Mouse (Mus musculus): ENCODE data around the gene Rad51.

Gene Rad51

DNA sequence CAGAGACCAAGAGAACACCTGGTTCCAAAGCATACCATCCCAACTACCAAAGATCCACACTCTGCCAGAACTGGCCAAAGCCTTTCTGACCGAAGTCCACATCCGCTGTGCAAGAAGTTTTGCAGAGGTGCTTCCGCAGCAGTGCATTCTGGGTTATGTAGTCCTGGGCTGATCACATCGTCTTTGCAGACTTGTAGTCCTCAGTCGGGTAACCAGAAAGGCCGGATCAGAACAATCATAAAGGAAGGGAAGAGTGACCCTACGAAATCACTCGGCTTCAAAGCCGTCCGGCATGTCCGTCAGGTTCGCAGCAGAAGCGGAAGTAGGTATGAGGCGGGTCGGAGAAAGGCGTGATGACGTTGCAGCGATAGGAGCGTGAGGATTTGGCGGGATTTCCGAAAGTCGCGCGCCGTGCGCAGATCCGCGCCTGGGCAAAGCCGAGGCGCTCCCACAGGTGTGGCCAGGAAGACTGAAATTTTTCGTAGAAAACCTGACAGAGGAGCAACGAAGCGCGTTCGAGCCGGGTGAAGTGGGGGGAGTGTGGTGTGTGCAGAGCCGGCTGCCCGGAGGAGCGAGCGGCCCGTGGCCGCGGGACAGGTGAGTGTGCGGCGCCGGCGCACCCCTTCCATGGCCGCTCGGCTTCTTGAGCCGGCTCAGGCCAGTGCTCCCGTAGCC lies at the start of gene Rad51:
Gene Rad51 (plus strand): TSS at position 356 of the 675 bp plus-strand sequence.
- peak; percentile 90 to 92 for DNase-seq (ENCODE audit: low spot score in 2 of 2)

DNA sequence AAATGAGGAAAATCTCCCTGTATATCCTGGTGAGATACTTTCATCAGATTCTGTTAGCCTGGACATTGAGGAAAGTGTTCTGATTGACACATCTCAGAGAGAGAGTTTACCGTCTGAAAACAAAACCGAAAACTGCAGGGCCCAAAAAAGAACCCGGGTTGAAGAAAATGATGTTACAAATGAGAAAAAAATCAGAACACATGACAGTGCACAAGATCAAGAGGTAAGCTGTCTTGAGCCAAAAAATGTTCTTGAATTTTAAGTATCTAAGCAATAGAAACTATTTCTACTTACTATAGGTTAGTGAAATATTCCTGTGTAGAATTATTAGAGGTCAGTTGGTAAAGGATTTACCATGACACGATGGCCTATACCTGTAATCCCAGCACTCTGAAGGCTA lies 40.2 kb upstream of the Rad51 start:
- DNase-seq (ENCODE audit: low spot score in 2 of 2): no peak

DNA sequence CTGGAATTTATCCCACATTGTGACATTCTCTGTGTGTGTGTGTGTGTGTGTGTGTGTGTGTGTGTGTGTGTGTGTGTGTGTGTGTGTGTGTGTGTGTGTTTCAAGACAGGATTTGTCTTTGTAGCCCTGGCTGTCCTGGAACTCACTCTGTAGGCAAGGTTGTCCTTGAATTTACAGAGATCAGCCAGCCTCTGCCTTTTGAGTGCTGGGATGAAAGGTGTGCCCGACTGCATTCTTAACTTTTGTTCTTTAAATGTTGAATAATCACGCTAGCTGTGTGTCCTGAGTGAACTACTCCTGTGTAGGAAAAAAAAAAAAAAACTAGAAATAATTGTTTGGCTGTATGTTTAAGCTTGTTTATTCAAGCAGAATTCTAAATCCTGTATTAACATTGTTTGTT lies 26.4 kb upstream of the Rad51 start:
- DNase-seq (ENCODE audit: low spot score in 2 of 2): no peak

DNA sequence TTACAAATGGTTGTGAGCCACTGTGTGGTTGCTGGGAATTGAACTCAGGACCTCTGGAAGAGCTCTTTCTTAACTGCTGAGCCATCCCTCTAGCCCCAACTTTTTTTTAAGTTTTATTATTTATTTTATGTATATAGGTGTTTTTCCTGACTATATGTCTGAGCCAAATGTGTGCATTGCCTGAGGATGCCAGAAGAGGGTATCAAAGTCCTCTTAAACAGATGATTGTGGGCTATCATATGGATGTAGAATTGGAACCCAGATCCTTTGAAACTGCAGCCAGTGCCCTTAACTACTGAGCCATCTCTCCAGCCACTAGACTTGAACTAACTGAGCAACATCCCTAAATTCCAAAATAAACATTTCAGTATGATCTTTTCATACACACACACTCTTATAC lies 11.0 kb upstream of the Rad51 start:
- DNase-seq (ENCODE audit: low spot score in 2 of 2): no peak

DNA sequence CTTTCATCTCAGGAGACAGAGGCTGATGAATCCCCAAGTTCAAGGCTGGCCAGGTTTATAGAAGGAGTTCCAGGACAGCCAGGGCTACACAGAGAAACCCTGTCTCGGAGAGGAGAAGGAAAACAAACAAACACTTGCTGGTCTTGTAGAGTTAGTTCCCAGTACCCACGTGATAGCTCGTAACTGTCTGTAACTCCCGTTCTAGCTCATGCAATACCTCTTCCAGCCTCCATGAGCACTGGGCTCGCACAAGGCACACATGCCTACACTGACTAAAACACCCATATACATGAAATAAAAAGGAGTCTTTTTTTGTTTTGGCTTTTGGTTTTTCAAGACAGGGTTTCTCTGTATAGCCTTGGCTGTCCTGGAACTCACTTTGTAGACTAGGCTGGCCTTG lies 6.0 kb upstream of the Rad51 start:
- DNase-seq (ENCODE audit: low spot score in 2 of 2): no peak

DNA sequence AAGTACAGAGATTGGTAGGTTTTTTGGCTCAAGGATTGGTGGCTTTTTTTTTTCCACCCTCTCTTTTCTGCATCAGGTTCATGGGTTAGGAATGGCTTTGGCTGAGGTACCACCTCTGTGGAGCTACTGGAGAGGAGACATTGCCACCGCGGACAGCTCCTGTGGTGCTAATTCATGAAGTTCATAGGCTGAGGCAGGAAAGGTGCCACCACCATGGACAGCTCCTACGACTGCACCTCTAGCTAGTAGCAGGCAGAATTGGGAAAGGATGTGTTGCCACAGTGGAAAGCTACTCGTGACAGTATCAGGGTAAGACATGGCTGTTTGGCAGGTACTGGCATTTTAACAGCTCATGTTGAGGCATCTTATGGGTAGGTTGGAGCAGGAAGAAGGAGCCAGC lies 4.0 kb upstream of the Rad51 start:
- DNase-seq (ENCODE audit: low spot score in 2 of 2): peak in 1 of 2 experiments; percentile 53

DNA sequence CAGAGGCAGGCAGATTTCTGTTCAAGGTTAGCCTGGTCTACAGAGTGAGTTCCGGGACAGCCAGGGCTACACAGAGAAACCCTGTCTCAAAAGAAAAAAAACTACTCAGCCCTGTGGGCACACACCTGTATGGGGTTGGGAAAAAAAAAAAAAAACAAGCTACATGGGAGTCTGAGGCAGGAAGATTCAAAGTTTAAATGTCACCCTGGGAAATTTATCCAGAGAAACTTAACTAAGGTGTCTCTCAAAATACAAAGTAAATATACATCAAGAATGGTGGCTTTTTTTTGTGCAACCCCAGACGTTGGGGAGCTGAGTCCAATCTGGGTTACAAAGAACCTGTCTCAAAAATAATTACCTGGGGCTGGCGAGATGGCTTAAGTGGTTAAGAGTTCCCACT lies 1.5 kb upstream of the Rad51 start:
- no peak for DNase-seq (ENCODE audit: low spot score in 2 of 2)

DNA sequence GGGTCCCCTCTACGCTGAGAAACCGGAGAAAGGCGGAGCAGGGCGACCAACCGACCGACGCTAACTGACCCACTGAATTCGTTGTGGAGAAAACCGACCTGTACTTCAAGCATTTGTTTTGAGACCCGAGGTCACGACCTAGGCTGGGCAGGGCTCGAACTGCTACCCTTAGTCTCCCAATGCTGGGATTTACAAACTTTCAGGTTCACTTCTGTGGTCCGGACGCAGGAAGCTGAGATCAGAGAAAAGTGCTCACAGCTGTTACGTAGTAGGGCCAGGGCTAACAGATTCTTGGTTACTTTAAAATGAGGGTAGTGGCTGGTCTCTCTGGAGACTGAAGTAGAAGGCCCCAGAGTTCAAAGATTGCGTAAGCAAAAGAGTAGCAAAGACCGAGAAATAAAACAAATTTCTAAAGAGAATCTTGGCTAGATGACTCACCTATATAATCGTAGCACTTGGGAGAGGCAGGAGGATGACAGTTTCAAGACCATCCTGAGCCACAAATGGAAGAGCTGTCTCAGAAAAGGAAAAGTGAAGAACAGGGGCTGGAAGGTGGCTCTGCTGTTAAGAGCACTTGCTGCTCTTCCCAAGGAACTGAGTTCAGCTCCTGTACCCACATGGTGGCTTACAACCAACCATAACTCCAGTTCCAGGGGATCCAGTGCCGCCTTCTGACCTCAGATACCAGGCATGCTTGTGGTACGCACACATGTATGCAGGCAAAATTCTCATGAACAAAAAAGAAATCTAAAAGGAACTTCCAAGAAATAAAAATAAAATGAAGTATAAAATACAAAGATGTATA lies 730 bp downstream of the Rad51 start:
- peak in 1 of 2 experiments; percentile 16 for DNase-seq (ENCODE audit: low spot score in 2 of 2)

DNA sequence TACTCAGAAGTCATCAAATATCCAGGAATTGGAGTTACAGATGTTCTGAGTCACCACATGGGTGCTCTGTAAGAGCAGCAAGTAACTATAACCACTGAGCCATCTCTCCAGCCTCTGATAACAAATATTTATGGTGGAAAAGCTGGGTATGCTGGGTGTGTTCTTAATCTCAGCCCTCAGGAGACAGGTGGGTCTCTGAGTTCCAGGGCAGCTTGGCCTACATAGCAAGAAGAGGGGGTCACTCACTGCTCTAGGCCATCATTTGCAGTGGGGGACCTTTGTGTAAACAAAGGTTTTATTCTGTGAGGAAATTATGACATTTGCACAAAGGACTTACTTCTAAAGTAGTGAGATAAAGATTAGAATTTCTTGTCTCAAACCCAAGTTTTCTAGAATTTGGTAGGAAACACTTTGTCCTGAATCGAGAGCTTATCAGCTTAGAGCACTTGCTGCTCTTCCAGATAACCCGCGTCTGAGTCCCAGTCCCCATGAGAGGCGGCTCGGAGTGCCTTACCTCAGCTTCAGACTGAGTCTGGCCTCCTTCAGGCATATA lies 23.8 kb downstream of the Rad51 start:
- DNase-seq (ENCODE audit: low spot score in 2 of 2): peak in 1 of 2 experiments; percentile 40

DNA sequence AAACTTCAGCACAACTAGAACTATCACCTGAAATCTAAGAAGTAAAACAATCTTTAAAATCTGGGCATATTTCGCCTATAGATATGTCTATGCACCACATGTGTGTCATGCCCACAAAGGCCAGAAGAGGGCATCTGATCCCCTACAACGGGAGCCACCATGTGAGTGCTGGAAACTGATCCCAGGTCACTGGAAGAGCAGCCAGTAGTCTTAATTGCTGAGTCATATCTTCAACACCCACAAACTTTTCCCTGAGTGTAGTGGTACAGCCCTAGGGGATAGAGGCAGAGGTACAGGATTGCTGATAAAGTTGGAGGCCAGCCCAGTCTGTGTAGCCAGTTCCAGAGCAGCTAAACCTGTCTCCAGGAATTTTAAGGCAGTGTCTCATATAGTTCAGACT lies 32.6 kb downstream of the Rad51 start:
- peak in 1 of 2 experiments; percentile 51 for DNase-seq (ENCODE audit: low spot score in 2 of 2)

DNA sequence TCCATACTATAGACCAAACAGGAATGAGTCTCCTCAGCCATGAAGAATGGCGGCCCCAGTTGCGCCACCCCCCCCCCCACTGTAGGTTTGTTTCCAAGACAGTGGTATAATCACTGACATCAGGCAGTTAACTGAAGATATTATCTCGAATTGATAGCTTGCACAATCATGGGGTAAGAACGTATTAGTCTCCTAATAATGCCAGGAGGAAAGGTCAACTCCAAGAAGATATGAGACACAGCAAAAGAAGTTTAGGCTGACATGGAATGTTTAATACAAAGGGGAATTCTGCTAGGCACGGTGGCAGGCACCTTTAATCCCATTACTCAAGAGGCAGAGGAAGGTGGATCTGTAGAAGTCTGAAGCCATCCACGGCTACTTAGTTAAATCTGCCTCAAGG lies 33.8 kb downstream of the Rad51 start:
- no peak for DNase-seq (ENCODE audit: low spot score in 2 of 2)

DNA sequence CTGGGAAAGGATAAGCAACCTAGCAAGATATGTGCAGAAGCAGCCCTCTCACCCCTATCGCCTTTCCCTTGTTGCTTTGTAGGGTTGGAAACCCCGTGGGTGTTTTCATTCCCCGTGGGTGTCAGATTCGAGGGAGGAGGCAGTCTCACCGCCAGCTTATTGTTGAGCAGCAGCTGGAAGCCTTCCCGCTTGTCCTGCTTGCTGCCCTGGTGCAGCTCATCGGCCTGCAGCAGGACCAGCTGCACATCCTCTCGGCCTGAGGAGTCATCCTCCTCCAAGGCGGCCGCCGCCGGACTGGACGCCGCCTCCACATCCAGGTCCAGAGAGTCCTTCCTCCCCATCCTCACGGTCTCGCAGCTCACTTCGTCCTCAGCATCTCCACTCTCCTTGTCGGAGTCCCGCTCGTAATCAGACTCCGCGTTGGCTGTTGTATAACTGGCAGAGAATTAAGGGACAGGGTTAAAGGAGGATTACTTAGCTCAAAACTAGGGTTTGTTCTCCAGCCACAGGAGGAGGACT lies 34.6 kb downstream of the Rad51 start:
- DNase-seq (ENCODE audit: low spot score in 2 of 2): no peak

DNA sequence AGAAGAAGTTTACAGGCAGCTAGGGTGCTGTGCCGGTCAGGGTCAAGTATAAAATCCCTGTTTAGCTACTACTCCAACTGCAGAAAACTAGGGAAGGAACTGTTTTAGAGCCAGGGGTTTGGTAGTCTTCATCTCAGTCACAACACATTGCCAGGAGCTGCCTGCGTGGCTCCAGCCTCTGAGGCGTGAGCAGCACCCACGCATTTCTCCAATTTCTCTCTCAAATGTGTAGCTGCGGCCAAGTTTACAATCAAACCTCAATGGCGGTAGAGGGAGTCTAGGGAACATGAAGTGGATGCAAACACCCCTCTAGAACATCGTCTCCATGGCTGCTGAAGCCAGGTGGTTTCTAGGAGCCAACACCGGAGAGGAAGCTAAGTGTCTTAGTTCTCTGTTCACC lies 35.2 kb downstream of the Rad51 start:
- no peak for DNase-seq (ENCODE audit: low spot score in 2 of 2)

DNA sequence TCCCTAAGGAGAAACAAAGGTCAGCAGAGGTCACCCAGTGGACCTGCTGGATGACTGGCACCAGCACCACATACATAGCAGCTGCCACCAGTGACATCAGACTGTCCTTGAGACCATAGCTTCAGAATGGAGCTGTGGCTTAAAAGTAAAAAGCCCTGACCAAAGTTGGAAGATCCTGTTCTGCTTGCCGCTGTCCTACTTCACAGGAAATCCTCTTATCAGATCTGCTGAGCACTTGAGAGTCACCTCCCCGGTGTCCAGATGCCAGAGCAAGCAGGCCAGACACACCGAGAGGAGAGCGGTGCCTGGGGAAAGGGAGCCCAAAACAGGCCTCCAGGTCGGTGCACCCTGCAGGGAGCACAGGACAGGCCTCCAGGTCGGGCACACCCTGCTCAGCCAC lies 39.7 kb downstream of the Rad51 start:
- no peak for DNase-seq (ENCODE audit: low spot score in 2 of 2)

DNA sequence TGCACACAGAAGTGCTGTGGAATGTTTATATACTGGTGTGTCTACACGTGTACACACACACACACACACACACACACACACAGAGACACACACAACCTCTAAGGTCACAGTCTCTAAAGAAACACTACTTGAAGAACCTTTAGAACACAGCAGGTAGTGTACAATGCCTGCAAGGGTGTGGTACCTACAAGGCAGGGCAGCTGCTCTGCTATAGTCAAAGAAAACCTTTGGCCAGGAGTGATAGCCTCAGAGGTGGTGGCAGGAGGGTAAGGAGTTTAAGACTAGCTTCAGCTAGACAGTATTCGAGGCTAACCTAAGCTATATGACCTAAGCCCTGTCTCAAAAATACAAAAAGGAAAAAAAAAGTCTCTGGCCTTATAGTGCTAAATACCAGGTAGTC lies 42.1 kb downstream of the Rad51 start:
- DNase-seq (ENCODE audit: low spot score in 2 of 2): no peak

DNA sequence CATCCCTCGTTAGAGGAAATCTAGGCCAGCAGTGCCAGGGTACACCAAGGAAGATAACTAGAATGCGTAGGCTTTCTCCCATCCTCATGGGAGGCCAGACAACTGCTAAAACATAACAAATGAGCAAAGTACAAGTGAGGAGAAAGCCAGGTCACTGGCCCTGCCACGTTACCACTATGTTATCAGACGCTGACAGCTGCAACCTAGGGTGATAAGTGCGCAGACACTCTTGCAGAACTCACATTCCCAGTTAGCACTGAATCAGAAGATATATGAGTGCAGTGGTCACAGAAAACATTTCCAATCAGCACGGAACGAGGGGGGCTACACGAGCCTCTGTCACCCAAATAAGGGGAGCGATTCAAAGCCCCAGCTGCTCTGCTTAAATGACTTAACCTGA lies 42.8 kb downstream of the Rad51 start:
- peak; percentile 49 to 73 for DNase-seq (ENCODE audit: low spot score in 2 of 2)

DNA sequence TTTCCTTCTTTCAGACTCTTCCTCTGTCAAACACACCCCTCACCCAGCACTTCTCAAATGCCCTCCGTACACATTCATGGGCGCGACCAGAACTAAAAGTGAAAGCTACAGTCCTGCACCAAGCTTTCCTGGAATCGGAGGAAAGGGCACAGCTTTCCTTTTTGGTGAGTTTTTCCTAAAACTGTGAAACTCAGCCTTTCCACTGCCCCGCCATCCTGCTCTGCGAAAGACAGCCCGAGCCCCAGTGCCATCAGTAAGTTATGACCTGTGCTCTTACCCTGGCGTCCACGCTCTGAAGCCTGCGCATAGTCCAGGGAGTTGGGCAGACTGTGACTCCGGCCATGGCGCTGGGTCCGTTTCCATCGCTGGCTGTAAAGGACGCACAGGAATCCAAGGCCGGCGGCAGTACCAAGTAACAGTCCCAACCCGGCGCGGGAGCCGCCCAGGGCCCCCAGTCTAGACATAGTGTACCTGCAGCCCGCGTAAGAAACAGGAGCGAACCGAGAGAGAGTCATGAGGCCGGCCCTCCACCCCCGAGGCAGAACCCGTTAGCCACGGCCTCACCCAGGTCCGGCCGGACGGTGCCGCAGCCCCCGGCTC lies 43.6 kb downstream of the Rad51 start:
- peak in 1 of 2 experiments; percentile 57 for DNase-seq (ENCODE audit: low spot score in 2 of 2)

DNA sequence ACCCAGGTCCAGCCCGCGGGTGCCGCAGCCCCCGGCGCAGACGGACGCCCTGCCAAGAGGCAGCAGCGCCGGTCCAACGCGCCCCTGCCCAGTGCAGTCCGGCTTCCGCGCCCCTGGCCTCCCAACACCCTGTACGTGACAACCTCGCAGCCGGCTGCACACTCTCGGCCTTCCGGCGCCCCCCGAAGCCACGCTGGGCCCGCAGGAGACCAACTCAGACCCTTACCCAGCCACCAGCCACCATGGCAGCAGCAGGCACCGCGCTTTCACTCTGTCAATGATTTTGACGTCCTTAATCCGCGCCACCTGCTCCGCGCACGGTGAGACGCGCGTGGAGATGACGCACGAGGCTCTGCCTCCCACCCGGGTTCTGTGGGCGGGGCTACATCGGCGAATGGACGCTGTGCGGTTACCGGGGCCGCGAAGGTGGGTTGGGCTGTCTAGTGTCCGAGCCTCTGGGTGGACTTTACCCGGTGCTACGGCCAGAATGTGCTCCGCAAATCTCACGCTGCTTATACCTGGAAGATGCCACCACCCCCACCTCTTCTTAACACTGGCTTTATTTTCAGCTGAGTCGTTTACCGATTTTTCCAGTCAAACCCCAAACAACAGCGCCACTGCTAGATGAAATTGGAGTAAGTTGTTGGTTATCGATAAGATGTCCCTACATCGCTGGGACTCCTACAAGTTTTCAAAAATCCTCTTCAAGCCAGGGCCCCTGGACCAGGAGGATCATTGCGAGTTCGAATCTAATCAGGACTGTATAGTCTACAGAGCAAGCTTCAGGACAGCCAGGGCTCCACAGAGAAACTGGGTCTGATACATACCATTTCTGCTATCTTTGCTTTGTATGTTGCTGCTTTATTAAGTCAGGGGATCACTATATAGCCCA lies 44.3 kb downstream of the Rad51 start, which contains the start of gene Rmdn3:
Gene Rmdn3 (minus strand): TSS at position 354 of the 892 bp plus-strand sequence.
- DNase-seq (ENCODE audit: low spot score in 2 of 2): peak; percentile 94 to 98

DNA sequence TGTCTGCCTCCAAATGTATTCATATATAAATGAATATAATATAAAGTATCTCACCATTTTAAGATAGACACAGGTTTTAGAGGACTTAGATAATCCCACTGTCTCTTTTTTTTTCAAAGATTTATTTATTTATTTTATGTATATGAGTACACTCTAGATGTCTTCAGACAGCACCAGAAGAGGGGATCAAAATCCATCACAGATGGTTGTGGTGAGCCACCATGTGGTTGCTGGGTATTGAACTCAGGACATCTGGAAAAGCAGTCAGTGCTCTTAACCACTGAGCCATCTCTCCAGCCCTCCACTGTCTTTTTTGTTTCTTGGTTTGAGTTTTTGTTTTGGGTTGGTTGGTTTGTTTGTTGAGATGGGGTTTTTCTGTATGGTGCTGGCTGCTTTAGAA lies 45.2 kb downstream of the Rad51 start:
- no peak for DNase-seq (ENCODE audit: low spot score in 2 of 2)

DNA sequence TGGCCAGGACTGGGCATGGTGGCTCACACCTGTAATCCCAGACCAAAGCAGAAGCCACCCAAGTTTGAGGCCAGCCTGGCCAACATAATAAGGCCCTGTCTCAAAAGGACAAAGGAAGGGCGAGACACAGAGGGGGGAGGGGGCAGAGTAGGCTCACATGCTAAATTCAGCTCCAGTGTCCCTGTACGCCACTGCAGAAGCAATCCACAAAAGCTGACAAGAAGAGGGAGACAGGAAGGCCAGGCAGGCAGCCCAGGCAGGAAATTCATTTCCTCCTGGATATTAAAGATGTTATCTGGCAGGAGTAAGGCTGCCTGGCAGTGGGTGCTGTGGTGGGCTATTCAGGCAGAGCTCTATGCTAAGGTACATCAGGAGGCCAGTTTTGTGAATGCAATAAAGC lies 48.7 kb downstream of the Rad51 start:
- DNase-seq (ENCODE audit: low spot score in 2 of 2): no peak

DNA sequence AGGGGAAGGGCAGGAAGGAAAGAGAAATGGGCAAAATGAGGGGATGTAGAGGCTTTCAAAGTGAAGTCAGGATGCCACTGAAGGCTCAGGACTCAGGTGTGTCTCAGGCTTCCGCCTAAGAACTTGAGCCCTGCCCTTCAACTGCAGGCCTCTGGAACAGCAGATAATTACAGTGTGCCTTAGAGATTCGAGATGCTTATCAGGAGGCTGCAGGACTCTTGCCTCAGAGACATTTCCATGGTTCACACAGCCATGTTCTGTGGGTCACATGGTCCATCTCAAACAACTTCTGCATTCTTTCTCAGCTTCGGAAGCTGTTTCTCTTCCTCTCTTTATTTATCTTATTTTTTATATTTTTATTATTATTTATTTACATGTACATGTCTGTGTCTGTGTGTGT lies 50.5 kb downstream of the Rad51 start:
- no peak for DNase-seq (ENCODE audit: low spot score in 2 of 2)
